Mouse (Mus musculus): ENCODE data around the gene Bsdc1.
"Not testable (repeated sequence)": the region's sequence is repeated elsewhere in the genome, so short reads cannot be mapped to it uniquely, and the experiment has no call there.

The Bsdc1 gene

GRCm38 (mm10) chr4:129511413-129512096 is 50.2 kb downstream of the Bsdc1 start:
- in situ Hi-C loops (cut with MboI; ENCODE audit: low sequenced_read_pairs), result no loop called here

- in situ Hi-C loops (cut with MboI; ENCODE audit: low sequenced_read_pairs), result no loop called here
Observed at GRCm38 (mm10) chr4:129513086-129513767, 51.8 kb downstream of the Bsdc1 start, which contains the start of gene Marcksl1. TSS of gene Marcksl1 (plus strand) at chr4:129513581.

- in situ Hi-C loops (cut with MboI; ENCODE audit: low sequenced_read_pairs), result no loop called here
Observed at GRCm38 (mm10) chr4:129513891-129514290, 52.5 kb downstream of the Bsdc1 start.

- in situ Hi-C loops (cut with MboI; ENCODE audit: low sequenced_read_pairs), result no loop called here
Observed at GRCm38 (mm10) chr4:129514300-129514898, 53.0 kb downstream of the Bsdc1 start.

- in situ Hi-C loops (cut with MboI; ENCODE audit: low sequenced_read_pairs), result no loop called here
Observed at GRCm38 (mm10) chr4:129516925-129517324, 55.5 kb downstream of the Bsdc1 start.

- in situ Hi-C loops (cut with MboI; ENCODE audit: low sequenced_read_pairs), result no loop called here
Observed at GRCm38 (mm10) chr4:129518519-129518918, 57.1 kb downstream of the Bsdc1 start.

- in situ Hi-C loops (cut with MboI; ENCODE audit: low sequenced_read_pairs), result no loop called here
Observed at GRCm38 (mm10) chr4:129525338-129525737, 64.0 kb downstream of the Bsdc1 start.

GRCm38 (mm10) chr4:129525889-129526288 is 64.5 kb downstream of the Bsdc1 start:
- in situ Hi-C loops (cut with MboI; ENCODE audit: low sequenced_read_pairs), result no loop called here

DNA sequence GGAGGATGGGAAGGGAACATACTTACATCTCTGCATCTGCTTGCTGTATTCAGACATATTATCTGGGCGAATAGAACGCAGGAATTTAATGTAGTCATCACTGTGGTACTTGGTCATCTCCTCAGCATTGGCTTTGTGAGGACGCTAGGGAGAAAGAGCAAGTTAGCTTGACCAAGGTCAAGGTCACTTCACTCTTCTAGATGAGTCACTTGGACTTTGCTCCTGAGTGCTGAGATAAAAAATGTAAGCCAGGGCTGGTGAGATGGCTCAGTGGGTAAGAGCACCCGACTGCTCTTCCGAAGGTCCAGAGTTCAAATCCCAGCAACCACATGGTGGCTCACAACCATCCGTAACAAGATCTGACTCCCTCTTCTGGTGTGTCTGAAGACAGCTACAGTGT is 67.5 kb downstream of the Bsdc1 start:
- in situ Hi-C loops (cut with MboI; ENCODE audit: low sequenced_read_pairs), result not testable (repeated sequence)

Measured in CH12F3 (cell line).